Mouse (Mus musculus): Measurements from ENCODE around the gene Pparg. TPM values are rescaled to one million over a fixed set of nuclear protein-coding genes. Genes with fewer than 3 reads are reported as not detected.

Gene Pparg
- polyA plus RNA-seq, 1 experiment from 2014 or later = 6.4 TPM

- WGBS = 89% methylated on average over 4 of the region's 4 CpGs
- no peak overlapping the region for H3K4me2 ChIP-seq (replicated peaks; ENCODE audit: low read depth, low read length)
- H3K4me3 ChIP-seq (ENCODE audit: low read length) = no peak overlapping the region
- no peak overlapping the region for H3K9ac ChIP-seq (replicated peaks; ENCODE audit: low read length)
- H3K27ac ChIP-seq (ENCODE audit: low read length) = no peak overlapping the region
- H3K36me3 ChIP-seq (ENCODE audit: insufficient read depth, low read length) = no peaks in the 10 kb centered on the region
- no peaks in the 10 kb centered on the region for H3K9me3 ChIP-seq (ENCODE audit: low read length)
- H3K27me3 ChIP-seq (ENCODE audit: insufficient read depth, low read length) = no peaks in the 10 kb centered on the region
- H3K4me1 ChIP-seq (ENCODE audit: insufficient read depth, low read length) = 0 out of 2 replicates have a peak, but pooled peaks cover 2% of the 10 kb centered on the region
- no peak for ATAC-seq (ENCODE audit: low FRiP score, low TSS enrichment)
Measured at GRCm38 (mm10) chr6:115536169-115536568, 175.4 kb downstream of the Pparg start.

GRCm38 (mm10) chr6:115538645-115539429, 178.1 kb downstream of the Pparg start:
- H3K27ac ChIP-seq (ENCODE audit: low read length) = no peak overlapping the region
- H3K9me3 ChIP-seq (ENCODE audit: low read length) = no peaks in the 10 kb centered on the region
- ATAC-seq (ENCODE audit: low FRiP score, low TSS enrichment) = peak; percentile 78
- 18% methylated on average over 26 of the region's 26 CpGs for WGBS
- peak overlapping the region; percentile 76 for H3K9ac ChIP-seq (replicated peaks; ENCODE audit: low read length)
- no peaks in the 10 kb centered on the region for H3K27me3 ChIP-seq (ENCODE audit: insufficient read depth, low read length)
- peaks cover 10% of the 10 kb centered on the region; the same call in 1 of the 2 replicates for H3K4me1 ChIP-seq (ENCODE audit: insufficient read depth, low read length)
- no peaks in the 10 kb centered on the region for H3K36me3 ChIP-seq (ENCODE audit: insufficient read depth, low read length)
- H3K4me2 ChIP-seq (replicated peaks; ENCODE audit: low read depth, low read length) = peak overlapping the region; percentile 58
- H3K4me3 ChIP-seq (ENCODE audit: low read length) = peak overlapping the region; percentile 36

Other genes with a start within 250 kb of the Pparg start
- gene Syn2, start 226.0 kb upstream of the Pparg start, polyA plus RNA-seq (2015; fragmentation: Nextera tagmentation; extraction: Ambion mirVana) = 1.8 TPM in 2 replicates
- not detected in 2 replicates for gene Gm17482, start 133.6 kb upstream of the Pparg start, polyA plus RNA-seq (2015; fragmentation: Nextera tagmentation; extraction: Ambion mirVana)
- 0.15 and 0.56 TPM in 2 replicates for gene Timp4, start 108.7 kb upstream of the Pparg start, polyA plus RNA-seq (2015; fragmentation: Nextera tagmentation; extraction: Ambion mirVana)
- gene Tsen2, start 183.7 kb downstream of the Pparg start, polyA plus RNA-seq (2015; fragmentation: Nextera tagmentation; extraction: Ambion mirVana) = 35.0 and 35.2 TPM in 2 replicates
- gene Mkrn2os, start 231.6 kb downstream of the Pparg start, polyA plus RNA-seq (2015; fragmentation: Nextera tagmentation; extraction: Ambion mirVana) = 4.8 and 5.7 TPM in 2 replicates
- gene Mkrn2, start 241.0 kb downstream of the Pparg start, polyA plus RNA-seq (2015; fragmentation: Nextera tagmentation; extraction: Ambion mirVana) = 33.8 and 35.0 TPM in 2 replicates